Mouse (Mus musculus) neural tube, embryonic 10.5 days (tissue): ENCODE data around the gene Cabcoco1.

Experiments
- DNase-seq: peaks from one replicate; pipeline ENCODE4 v3.0.0-alpha.2; 2017; ENCODE audit warnings: low spot score; ENCODE audit errors: extremely low spot score

Cabcoco1 gene

GRCm38 (mm10) chr10:68435754-68436153, 105.9 kb downstream of the Cabcoco1 start:
- DNase-seq: no peak

GRCm38 (mm10) chr10:68435001-68435560, 106.6 kb downstream of the Cabcoco1 start:
- no peak for DNase-seq

- no peak for DNase-seq
Observed at GRCm38 (mm10) chr10:68434045-68434639, 107.6 kb downstream of the Cabcoco1 start.

GRCm38 (mm10) chr10:68431346-68431745, 110.3 kb downstream of the Cabcoco1 start:
- no peak for DNase-seq

- no peak for DNase-seq
Observed at GRCm38 (mm10) chr10:68430929-68431328, 110.8 kb downstream of the Cabcoco1 start.

DNA sequence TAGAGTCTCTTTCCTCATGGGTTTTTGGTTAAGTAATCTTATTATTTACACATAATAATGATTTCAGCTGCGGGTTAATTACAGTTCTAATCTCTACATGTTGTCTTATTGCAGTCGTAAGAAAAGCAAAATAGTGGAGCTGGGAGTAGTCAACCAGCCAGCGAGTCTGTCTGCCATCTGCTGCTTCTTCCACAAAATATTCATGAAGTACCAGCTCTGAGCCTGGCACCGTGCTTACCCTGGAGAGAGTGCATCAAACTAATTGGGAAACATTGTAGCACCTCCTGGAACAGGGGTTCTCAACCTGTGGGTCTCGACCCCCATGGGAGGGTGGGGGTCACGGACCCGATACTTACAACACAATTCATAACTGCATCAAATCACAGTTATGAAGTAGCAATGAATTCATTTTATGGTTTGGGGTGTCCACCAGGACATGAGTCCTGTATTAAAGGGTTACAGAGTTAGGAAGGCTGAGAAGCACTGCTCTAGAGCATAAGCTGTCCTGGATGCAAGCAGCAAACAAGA, 121.2 kb downstream of the Cabcoco1 start:
- DNase-seq: no peak

GRCm38 (mm10) chr10:68419893-68420292, 121.8 kb downstream of the Cabcoco1 start:
- DNase-seq: no peak

- DNase-seq: no peak
Observed at GRCm38 (mm10) chr10:68417074-68417790, 124.5 kb downstream of the Cabcoco1 start.

GRCm38 (mm10) chr10:68405936-68406335, 135.8 kb downstream of the Cabcoco1 start:
- no peak for DNase-seq

DNA sequence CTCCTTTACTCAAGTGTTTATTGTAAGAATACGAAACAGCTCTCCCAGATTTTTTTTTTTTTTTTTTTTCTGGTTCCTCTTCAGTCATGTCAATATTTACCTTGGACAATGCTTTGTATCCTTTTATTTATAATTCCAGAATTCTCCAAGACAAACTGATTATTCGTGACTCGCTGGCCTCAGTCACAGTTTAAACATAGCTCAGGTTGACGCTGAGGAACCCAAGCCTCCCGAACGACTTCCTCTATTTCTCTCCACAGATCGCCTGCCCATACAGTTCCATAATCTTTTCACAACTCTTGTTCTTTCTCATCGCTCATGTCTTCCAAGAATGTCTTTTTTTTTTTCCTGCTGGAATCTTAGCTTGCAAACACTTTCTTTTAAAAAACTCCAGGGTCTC, 144.9 kb downstream of the Cabcoco1 start:
- no peak for DNase-seq

DNA sequence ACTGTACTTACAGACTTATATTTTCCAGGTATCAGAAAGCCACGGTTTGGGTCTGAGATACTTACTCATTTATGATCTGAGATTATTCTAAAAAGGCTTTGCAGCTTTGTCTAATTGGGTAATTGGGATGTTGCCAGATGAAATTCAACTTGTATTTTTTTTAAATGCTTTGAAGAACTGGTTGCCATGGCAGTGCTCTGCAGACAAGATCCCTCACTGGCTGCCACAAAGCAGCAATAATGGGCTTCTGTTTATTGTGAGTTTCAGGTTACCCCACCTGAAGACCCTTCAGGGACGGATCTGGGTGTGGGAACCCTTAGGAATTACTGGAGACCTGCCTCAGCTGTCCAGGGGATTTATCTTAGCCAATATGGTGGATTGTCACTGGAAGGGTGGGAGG, 145.6 kb downstream of the Cabcoco1 start:
- DNase-seq: no peak

DNA sequence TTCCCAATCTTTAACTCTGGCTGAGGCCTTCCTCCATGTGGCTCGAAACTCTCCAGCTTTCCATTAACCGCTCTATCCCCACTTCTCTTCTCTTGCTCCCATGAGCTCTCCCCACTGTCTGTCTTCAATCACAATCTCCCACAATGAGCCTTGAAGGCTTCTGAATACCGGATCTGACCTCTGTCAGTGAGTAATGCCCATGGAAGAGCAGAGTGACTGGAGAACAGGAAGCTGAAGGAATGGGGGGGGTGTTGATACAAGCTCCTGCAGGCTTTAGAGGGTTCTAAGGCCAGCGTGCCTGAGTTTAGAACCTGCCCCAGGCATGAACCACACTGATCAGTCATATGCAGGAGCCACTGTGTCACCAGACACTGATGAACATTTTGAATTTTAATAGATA, 150.1 kb downstream of the Cabcoco1 start:
- DNase-seq: no peak

DNA sequence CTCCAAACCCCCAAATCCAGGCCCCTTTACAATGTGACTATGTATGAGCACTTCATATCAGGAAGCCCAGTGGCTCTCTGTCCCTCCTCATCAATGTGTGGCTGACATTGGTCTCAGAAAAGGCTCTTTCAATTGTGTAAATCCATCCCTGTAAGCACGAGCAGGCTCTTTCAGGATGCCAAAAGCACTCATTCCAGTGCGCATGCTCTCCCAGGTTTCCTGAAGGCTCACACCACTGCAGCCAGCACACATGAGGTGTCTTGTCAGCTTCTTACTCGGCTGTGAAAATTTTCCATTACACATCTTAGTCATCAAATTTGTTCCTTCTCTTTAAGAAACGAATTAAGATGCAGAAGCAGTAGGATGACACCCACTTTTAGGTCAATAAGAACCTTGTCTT, 152.9 kb downstream of the Cabcoco1 start:
- DNase-seq: no peak

DNA sequence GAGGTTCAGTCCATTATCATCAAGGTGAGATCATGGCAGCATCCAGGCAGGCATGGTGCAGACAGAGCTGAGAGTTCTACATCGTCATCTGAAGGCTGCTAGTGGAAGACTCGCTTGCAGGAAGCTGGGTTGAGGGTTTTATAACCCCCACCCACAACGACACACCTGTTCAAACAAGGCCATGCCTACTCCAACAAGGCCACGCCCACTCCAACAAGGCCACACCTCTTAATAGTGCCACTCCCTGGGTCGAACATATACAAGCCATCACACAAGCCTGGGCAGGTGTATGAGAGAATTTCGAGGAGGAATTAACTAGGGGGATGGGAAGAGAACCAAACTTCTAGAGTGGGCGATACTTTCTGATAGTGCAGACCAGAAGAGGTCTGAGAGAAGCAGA, 153.6 kb downstream of the Cabcoco1 start:
- no peak for DNase-seq
